Mouse (Mus musculus): ENCODE data around the gene Trpc4ap.

DNA sequence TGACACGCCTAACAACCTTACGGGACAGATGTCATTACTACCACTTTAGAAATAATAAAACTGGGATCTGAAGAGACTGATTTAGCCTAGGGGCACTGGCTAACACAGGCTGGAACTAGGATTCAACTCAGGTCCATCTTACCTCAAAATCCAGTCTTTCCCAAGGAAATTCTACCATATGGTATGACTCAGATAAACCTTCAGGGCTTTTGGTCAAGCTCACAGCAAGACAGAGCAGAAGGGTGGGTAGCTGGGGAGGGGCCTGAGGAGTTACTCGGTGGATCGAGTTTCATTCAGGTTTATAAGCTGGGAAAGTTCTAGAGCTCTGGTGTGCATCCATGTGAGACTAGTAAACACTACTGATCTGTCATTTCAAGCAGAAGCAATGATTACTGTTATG lies 3.0 kb downstream of the Trpc4ap start:
- no peak for TF ChIP-seq CTCF (IDR thresholded peaks at IDR 0.05; ENCODE audit: low read depth, low read length)
- TF ChIP-seq TAL1 (conservative IDR thresholded peaks at IDR 0.05; ENCODE audit: low read depth, low read length) = no peak

Data from G1E (cell line).